In genomic region chr6:34096905-34097304, GRCm38 (mm10) we compare ENCODE assay signal across 18 mouse cellular contexts.
"Had no signal": no experiment of that assay in that cellular context is flagged by ENCODE, and none has a peak within 500 bp of the region (broad histone marks: within the 10 kb centered on the region; RNA-seq: fewer than 3 reads in every experiment).

No protein-coding gene starts in this region.

- H3K27me3 ChIP-seq: midbrain, embryonic 12.5 days; neural tube, embryonic 13.5 days; neural tube, embryonic 15.5 days had no signal

- H3K9ac ChIP-seq: liver, embryonic 14.5 days; midbrain, embryonic 12.5 days; neural tube, embryonic 13.5 days; neural tube, embryonic 15.5 days had no signal

- H3K9me3 ChIP-seq: midbrain, embryonic 10.5 days; midbrain, embryonic 12.5 days; neural tube, embryonic 13.5 days; neural tube, embryonic 15.5 days had no signal

- H3K4me1 ChIP-seq: midbrain, embryonic 10.5 days; midbrain, embryonic 12.5 days; neural tube, embryonic 13.5 days; neural tube, embryonic 15.5 days had no signal

- ATAC-seq: midbrain, embryonic 16.5 days had no signal

- H3K4me2 ChIP-seq: midbrain, embryonic 12.5 days; neural tube, embryonic 13.5 days; neural tube, embryonic 15.5 days had no signal

- H3K4me3 ChIP-seq: midbrain, embryonic 10.5 days; midbrain, embryonic 12.5 days; myocyte; neural tube, embryonic 13.5 days; neural tube, embryonic 15.5 days had no signal

- DNase-seq: lung, adult 18-20 months; lung, postnatal 10 days; midbrain, embryonic 14.5 days; retina, postnatal 1 day; right cerebral cortex, adult 18-20 months; right cerebral cortex, postnatal 25 days; right cerebral cortex, postnatal 4 days; spleen, adult 18-20 months; thymus, adult 18-20 months; thymus, postnatal 14 days; thymus, postnatal 36 days had no signal

- H3K36me3 ChIP-seq: midbrain, embryonic 10.5 days; midbrain, embryonic 12.5 days; neural tube, embryonic 13.5 days; neural tube, embryonic 15.5 days had no signal

- H3K27ac ChIP-seq: liver, embryonic 14.5 days; midbrain, embryonic 10.5 days; midbrain, embryonic 12.5 days; neural tube, embryonic 13.5 days; neural tube, embryonic 15.5 days had no signal
